Mouse (Mus musculus) neural tube, embryonic 12.5 days (tissue): Measurements from ENCODE around the gene Cd48. TPM values are rescaled to one million over a fixed set of nuclear protein-coding genes. Genes with fewer than 3 reads are reported as not detected.

Experiments used
- ATAC-seq: fragments of 200-750 bp; cut with Nextera tagmentation; 2 replicates; pipeline ENCODE4 v1.8.0; 2017; ENCODE audit warnings: low read depth, mild to moderate bottlenecking, moderate TSS enrichment, moderate library complexity; ENCODE audit not compliant: low FRiP score
- H3K27ac ChIP-seq: fragments of 300-500 bp; sonication (generic); 2 replicates; pipeline ENCODE4 v1.5.1; 2016
- H3K27me3 ChIP-seq: fragments of 300-500 bp; sonication (generic); replicated peaks from 2 replicates; pipeline ENCODE4 v1.6.1; 2016; ENCODE audit warnings: mild to moderate bottlenecking
- H3K36me3 ChIP-seq: fragments of 300-500 bp; sonication (generic); 2 replicates; pipeline ENCODE4 v1.6.1; 2016; ENCODE audit warnings: mild to moderate bottlenecking
- H3K4me1 ChIP-seq: fragments of 300-500 bp; sonication (generic); 2 replicates; pipeline ENCODE4 v1.6.1; 2016
- H3K4me2 ChIP-seq: fragments of 300-500 bp; sonication (generic); replicated peaks from 2 replicates; pipeline ENCODE4 v1.6.1; 2016; ENCODE audit warnings: mild to moderate bottlenecking
- H3K4me3 ChIP-seq: fragments of 300-500 bp; sonication (generic); 2 replicates; pipeline ENCODE4 v1.5.1; 2016
- H3K9ac ChIP-seq: fragments of 300-500 bp; sonication (generic); 2 replicates; pipeline ENCODE4 v1.6.1; 2016; ENCODE audit warnings: mild to moderate bottlenecking
- H3K9me3 ChIP-seq: fragments of 300-500 bp; sonication (generic); 2 replicates; pipeline ENCODE4 v1.6.1; 2016; ENCODE audit warnings: mild to moderate bottlenecking
- WGBS: fragments of 180-500 bp; shearing (Covaris S2); methylation state at CpG from one replicate; pipeline ENCODE4 v1.1.7; 2016; 5-methylcytosine and 5-hydroxymethylcytosine counted together
- polyA plus RNA-seq: library from polyadenylated mRNA; unstranded; fragments of >200 nt; fragmentation: Nextera tagmentation; extraction: Ambion mirVana; gene quantifications from 2 replicates; pipeline ENCODE4 v1.2.1, GENCODE M21; 2016

Cd48 gene
- polyA plus RNA-seq = 0.81 and 1.1 TPM in 2 replicates

DNA sequence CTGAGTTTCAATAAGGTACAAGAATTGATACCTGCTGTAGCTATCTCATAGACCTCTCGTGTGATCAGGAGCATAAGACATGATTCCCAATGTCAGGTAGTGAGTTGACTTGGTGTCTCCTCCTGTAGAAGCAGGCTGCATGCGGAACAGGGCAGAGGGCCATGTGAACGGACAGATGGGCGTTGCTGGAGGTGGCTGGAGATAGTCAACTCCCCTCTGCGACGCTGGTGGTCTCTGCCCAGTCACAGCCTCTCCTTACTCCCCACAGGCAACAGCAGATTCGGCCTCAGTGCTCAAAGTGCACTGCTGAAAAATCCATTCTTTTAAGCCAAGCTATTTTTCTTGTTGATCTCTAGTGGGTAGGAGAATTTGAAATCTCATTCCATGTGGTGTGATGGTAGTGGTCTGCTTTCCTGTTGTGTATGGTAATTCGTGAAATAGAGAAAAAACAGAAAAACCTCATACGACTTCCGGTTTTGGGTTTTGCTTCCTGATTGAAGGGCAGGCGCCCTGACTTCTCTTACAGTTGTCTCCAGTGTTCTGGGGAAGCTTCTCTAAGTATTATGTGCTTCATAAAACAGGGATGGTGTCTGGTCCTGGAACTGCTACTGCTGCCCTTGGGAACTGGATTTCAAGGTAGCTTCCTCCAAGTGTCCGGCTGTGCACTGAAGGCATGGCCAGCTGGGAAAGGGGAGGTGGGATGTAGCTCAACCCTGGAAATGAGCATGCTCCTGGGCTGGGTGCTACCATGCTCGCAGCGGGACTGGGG lies at the start of gene Cd48:
Gene Cd48, plus strand, starts transcription at position 479 of the 769 bp plus-strand sequence.
- ATAC-seq = no peak
- Histone ChIP-seq H3K9ac (no peak within 1 kb of the TSS), H3K4me3 (no peak within 1 kb of the TSS), H3K4me1 (no peaks in the 10 kb centered on the region), H3K36me3 (no peaks in the 10 kb centered on the region), H3K4me2 (no peak within 1 kb of the TSS), H3K9me3 (no peaks in the 10 kb centered on the region), H3K27me3 (no peaks in the 10 kb centered on the region), H3K27ac (no peak within 1 kb of the TSS)
- WGBS = 91% methylated on average over 14 of the region's 14 CpGs

- H3K27me3 ChIP-seq = no peaks in the 10 kb centered on the region
- no peak overlapping the region for H3K27ac ChIP-seq
- no peak overlapping the region for H3K9ac ChIP-seq
- H3K4me1 ChIP-seq = no peaks in the 10 kb centered on the region
- WGBS = 72% methylated on average over 6 of the region's 6 CpGs
- H3K4me2 ChIP-seq = no peak overlapping the region
- H3K4me3 ChIP-seq = no peak overlapping the region
- H3K9me3 ChIP-seq = no peaks in the 10 kb centered on the region
- ATAC-seq = no peak
- no peaks in the 10 kb centered on the region for H3K36me3 ChIP-seq
Observed at GRCm38 (mm10) chr1:171635696-171636095, 46.1 kb upstream of the Cd48 start.

DNA sequence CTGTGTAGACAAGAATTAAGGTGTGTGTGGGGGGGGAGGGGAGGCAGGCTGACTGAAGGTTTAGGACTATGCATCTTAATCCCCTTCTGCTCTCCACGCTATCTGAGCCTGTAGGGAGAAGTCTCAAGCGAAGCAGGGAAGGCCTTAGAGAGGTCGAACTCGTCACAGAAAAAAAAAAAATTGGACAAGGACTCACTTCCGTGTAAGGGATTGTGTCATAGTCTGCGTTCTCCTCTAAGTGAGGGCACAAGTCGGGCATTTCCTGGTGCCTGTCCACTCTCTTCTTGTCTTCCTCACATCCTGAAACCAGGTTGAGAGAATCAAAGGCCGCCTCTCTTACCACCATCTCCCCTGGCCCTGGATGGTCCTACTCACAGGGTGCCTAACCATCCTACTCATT lies 44.7 kb upstream of the Cd48 start:
- Histone ChIP-seq H3K27me3 (no peaks in the 10 kb centered on the region), H3K4me1 (no peaks in the 10 kb centered on the region), H3K4me2 (no peak overlapping the region), H3K36me3 (no peaks in the 10 kb centered on the region), H3K4me3 (no peak overlapping the region), H3K27ac (no peak overlapping the region), H3K9ac (no peak overlapping the region), H3K9me3 (no peaks in the 10 kb centered on the region)
- WGBS = 85% methylated on average over 8 of the region's 8 CpGs
- no peak for ATAC-seq

GRCm38 (mm10) chr1:171638686-171639085 lies 43.1 kb upstream of the Cd48 start:
- Histone ChIP-seq H3K9ac (no peak overlapping the region), H3K4me2 (no peak overlapping the region), H3K9me3 (no peaks in the 10 kb centered on the region), H3K27me3 (no peaks in the 10 kb centered on the region), H3K36me3 (no peaks in the 10 kb centered on the region), H3K27ac (no peak overlapping the region), H3K4me1 (no peaks in the 10 kb centered on the region), H3K4me3 (no peak overlapping the region)
- ATAC-seq = no peak
- WGBS = 82% methylated on average over 2 of the region's 2 CpGs

GRCm38 (mm10) chr1:171640796-171641195 lies 41.0 kb upstream of the Cd48 start:
- H3K9me3 ChIP-seq = no peaks in the 10 kb centered on the region
- ATAC-seq = no peak
- H3K36me3 ChIP-seq = no peaks in the 10 kb centered on the region
- 94% methylated on average over 6 of the region's 6 CpGs for WGBS
- no peaks in the 10 kb centered on the region for H3K4me1 ChIP-seq
- H3K27ac ChIP-seq = no peak overlapping the region
- H3K4me3 ChIP-seq = no peak overlapping the region
- no peaks in the 10 kb centered on the region for H3K27me3 ChIP-seq
- no peak overlapping the region for H3K4me2 ChIP-seq
- H3K9ac ChIP-seq = no peak overlapping the region

DNA sequence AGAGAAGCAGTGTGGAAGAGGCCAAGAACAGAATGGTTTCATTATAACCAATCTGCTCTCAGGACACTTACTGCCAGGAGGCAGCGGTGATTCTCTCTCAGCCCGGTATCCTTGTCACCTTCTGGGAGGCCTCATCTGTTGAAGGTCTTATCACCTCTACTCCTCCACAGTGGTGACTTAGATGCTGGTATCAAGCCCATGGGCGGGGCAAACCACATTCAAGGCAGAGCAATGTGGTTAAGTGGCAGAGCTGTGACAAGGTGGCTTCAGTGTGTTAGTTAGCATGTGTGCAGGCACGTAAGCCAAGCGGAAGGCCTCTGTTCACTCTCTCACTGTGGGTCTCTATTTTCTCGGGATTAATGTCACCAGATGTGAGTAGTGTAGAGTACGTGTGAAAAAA lies 38.2 kb upstream of the Cd48 start:
- 84% methylated on average over 7 of the region's 7 CpGs for WGBS
- Histone ChIP-seq H3K36me3 (no peaks in the 10 kb centered on the region), H3K9ac (no peak overlapping the region), H3K27ac (no peak overlapping the region), H3K4me2 (no peak overlapping the region), H3K4me1 (no peaks in the 10 kb centered on the region), H3K27me3 (no peaks in the 10 kb centered on the region), H3K4me3 (no peak overlapping the region), H3K9me3 (no peaks in the 10 kb centered on the region)
- no peak for ATAC-seq

- H3K4me2 ChIP-seq = no peak overlapping the region
- 69% methylated on average over 5 of the region's 5 CpGs for WGBS
- ATAC-seq = no peak
- H3K9me3 ChIP-seq = no peaks in the 10 kb centered on the region
- no peak overlapping the region for H3K9ac ChIP-seq
- no peaks in the 10 kb centered on the region for H3K36me3 ChIP-seq
- H3K27ac ChIP-seq = no peak overlapping the region
- H3K27me3 ChIP-seq = no peaks in the 10 kb centered on the region
- no peak overlapping the region for H3K4me3 ChIP-seq
- no peaks in the 10 kb centered on the region for H3K4me1 ChIP-seq
Observed at GRCm38 (mm10) chr1:171646429-171646940, 35.3 kb upstream of the Cd48 start.

DNA sequence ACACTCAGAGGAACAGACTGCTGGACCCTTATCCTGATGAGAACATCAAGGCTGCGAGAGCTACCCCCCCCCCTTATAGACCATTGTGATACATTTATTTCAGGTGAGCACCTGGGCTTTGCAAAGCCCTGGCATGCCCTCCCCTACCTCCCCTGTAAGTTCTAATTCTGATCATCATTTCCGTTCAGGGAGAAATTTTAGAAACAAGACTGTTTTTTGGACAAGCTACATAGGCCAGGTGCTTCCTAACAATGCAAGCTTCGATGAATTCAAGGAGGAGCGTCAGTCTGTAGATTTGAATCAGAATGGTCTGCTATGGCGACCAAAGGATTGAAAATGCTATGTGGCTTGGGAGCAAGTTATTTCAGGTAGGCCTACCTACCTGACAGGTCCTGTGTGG lies 34.1 kb upstream of the Cd48 start:
- Histone ChIP-seq H3K4me2 (no peak overlapping the region), H3K4me3 (no peak overlapping the region), H3K9ac (no peak overlapping the region), H3K9me3 (no peaks in the 10 kb centered on the region), H3K27ac (no peak overlapping the region), H3K36me3 (no peaks in the 10 kb centered on the region), H3K27me3 (no peaks in the 10 kb centered on the region), H3K4me1 (no peaks in the 10 kb centered on the region)
- 89% methylated on average over 5 of the region's 5 CpGs for WGBS
- no peak for ATAC-seq

- Histone ChIP-seq H3K4me3 (no peak overlapping the region), H3K4me1 (no peaks in the 10 kb centered on the region), H3K27me3 (no peaks in the 10 kb centered on the region), H3K9ac (no peak overlapping the region), H3K36me3 (no peaks in the 10 kb centered on the region), H3K9me3 (no peaks in the 10 kb centered on the region), H3K4me2 (no peak overlapping the region), H3K27ac (no peak overlapping the region)
- 81% methylated on average over 8 of the region's 8 CpGs for WGBS
- no peak for ATAC-seq
Observed at GRCm38 (mm10) chr1:171648840-171649239, 33.0 kb upstream of the Cd48 start.

DNA sequence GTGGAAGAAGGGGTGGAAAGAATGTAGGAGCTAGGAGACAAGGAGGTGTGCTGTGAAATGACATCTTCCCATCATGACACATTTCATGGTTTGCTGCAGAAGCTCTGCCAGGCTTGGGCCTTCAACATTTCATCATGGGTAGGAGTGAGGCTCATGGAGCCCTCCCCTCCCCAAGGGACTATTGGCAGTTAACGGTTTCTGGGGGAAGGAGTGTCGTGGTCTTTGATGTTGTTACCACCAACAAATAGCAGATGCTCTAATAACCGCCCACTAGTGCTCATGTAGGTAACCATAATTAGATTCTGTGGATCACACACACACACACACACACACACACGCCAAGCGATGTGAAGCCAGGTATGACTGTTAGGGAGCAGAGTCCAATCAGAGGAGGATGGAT lies 29.1 kb upstream of the Cd48 start, which contains the start of gene Slamf7:
Gene Slamf7, minus strand, starts transcription at position 302 of the 400 bp plus-strand sequence.
- no peaks in the 10 kb centered on the region for H3K4me1 ChIP-seq
- ATAC-seq = no peak
- H3K9ac ChIP-seq = no peak within 1 kb of the TSS

GRCm38 (mm10) chr1:171658561-171658991 lies 23.2 kb upstream of the Cd48 start:
- 85% methylated on average over 5 of the region's 5 CpGs for WGBS
- H3K4me2 ChIP-seq = no peak overlapping the region
- ATAC-seq = no peak
- no peak overlapping the region for H3K27ac ChIP-seq
- H3K4me1 ChIP-seq = no peaks in the 10 kb centered on the region
- H3K9ac ChIP-seq = no peak overlapping the region
- H3K36me3 ChIP-seq = no peaks in the 10 kb centered on the region
- no peak overlapping the region for H3K4me3 ChIP-seq
- no peaks in the 10 kb centered on the region for H3K27me3 ChIP-seq
- no peaks in the 10 kb centered on the region for H3K9me3 ChIP-seq

More for the DNA sequence above, 29.1 kb upstream of the Cd48 start, which contains the start of gene Slamf7:
- Histone ChIP-seq H3K36me3 (no peaks in the 10 kb centered on the region), H3K27ac (no peak within 1 kb of the TSS), H3K9me3 (no peaks in the 10 kb centered on the region), H3K4me3 (no peak within 1 kb of the TSS), H3K4me2 (no peak within 1 kb of the TSS), H3K27me3 (no peaks in the 10 kb centered on the region)
- 86% methylated on average over 5 of the region's 5 CpGs for WGBS

- Histone ChIP-seq H3K27ac (no peak overlapping the region), H3K4me1 (no peaks in the 10 kb centered on the region), H3K36me3 (no peaks in the 10 kb centered on the region), H3K4me2 (no peak overlapping the region), H3K4me3 (no peak overlapping the region), H3K9ac (no peak overlapping the region), H3K9me3 (no peaks in the 10 kb centered on the region), H3K27me3 (no peaks in the 10 kb centered on the region)
- no peak for ATAC-seq
- 89% methylated on average over 1 of the region's 1 CpGs for WGBS
Observed at GRCm38 (mm10) chr1:171660423-171660822, 21.4 kb upstream of the Cd48 start.

- Histone ChIP-seq H3K27me3 (no peaks in the 10 kb centered on the region), H3K9me3 (no peaks in the 10 kb centered on the region), H3K9ac (no peak overlapping the region), H3K4me3 (no peak overlapping the region), H3K36me3 (no peaks in the 10 kb centered on the region), H3K4me2 (no peak overlapping the region), H3K4me1 (no peaks in the 10 kb centered on the region), H3K27ac (no peak overlapping the region)
- no peak for ATAC-seq
- 60% methylated on average over 2 of the region's 2 CpGs for WGBS
Observed at GRCm38 (mm10) chr1:171661482-171661881, 20.3 kb upstream of the Cd48 start.
